In genomic region chr6:39528671-39529535, GRCm38 (mm10) we compare ENCODE assay signal across 9 mouse cellular contexts. TPM values are rescaled to one million over a fixed set of nuclear protein-coding genes. Genes with fewer than 3 reads are reported as not detected.
DNase-seq lines count a peak whose midpoint lies in the region; ATAC-seq and TF ChIP-seq lines count a peak whose summit lies in the region.
"Had no signal": no experiment of that assay in that cellular context is flagged by ENCODE, and none has a peak within 500 bp of the region (broad histone marks: within the 10 kb centered on the region; RNA-seq: fewer than 3 reads in every experiment).

No protein-coding gene starts in this region.

- H3K4me2 ChIP-seq in stomach, embryonic 14.5 days (replicated peaks; ENCODE audit: low read depth, low read length) = peak overlapping the region; percentile 4; the same call in 1 of the 2 replicates

- H3K27me3 ChIP-seq in stomach, embryonic 14.5 days (ENCODE audit: control insufficient read depth, insufficient read depth, low read length) = no peaks in the 10 kb centered on the region

- H3K9ac ChIP-seq in ES-E14 (ENCODE audit: insufficient read depth, low read depth, low read length, poor library complexity, severe bottlenecking) = peak overlapping the region; percentile 2; the same call in 1 of the 2 replicates
- H3K9ac ChIP-seq in stomach, embryonic 14.5 days (replicated peaks; ENCODE audit: low read depth, low read length) = no peak overlapping the region

- H3K4me3 ChIP-seq in ES-E14 (ENCODE audit: insufficient read depth in 1 of 2, low read depth in 1 of 2, low read length in 2 of 2, poor library complexity in 1 of 2, severe bottlenecking in 1 of 2) = no peak overlapping the region
- no peak overlapping the region for H3K4me3 ChIP-seq in stomach, embryonic 14.5 days (ENCODE audit: low read depth, low read length)

- WGBS in stomach, embryonic 14.5 days = 36% methylated on average over 12 of the region's 12 CpGs

- H3K4me1 ChIP-seq in ES-E14 (ENCODE audit: control insufficient read depth in 2 of 2, insufficient read depth in 2 of 2, low read length in 2 of 2, poor library complexity in 1 of 2) = peaks cover 0 to 18% of the 10 kb centered on the region in 2 experiments; a peak in 2 of 4 replicates
- peaks cover 14% of the 10 kb centered on the region for H3K4me1 ChIP-seq in stomach, embryonic 14.5 days (ENCODE audit: control insufficient read depth, insufficient read depth, low read length)

- no peak for DNase-seq in ES-E14 (ENCODE audit: low read depth, low spot score)
- DNase-seq in cerebellum, adult 8-10 months = peak; percentile 50
- peak; percentile 62 to 75 for DNase-seq in frontal cortex, adult 2 months (ENCODE audit: extremely low spot score in 1 of 2, low spot score in 1 of 2)
- peak; percentile 72 for DNase-seq in heart, postnatal 25 days (ENCODE audit: low spot score)
- peak; percentile 79 to 87 for DNase-seq in layer of hippocampus, adult 8-10 months (ENCODE audit: low spot score in 2 of 2)
- DNase-seq in lung, postnatal 36 days = peak; percentile 48

- H3K9me3 ChIP-seq in ES-E14 (ENCODE audit: control insufficient read depth, insufficient read depth, low read depth, low read length) = no peaks in the 10 kb centered on the region
- H3K9me3 ChIP-seq in stomach, embryonic 14.5 days (ENCODE audit: control insufficient read depth, low read depth, low read length) = no peaks in the 10 kb centered on the region

- in situ Hi-C loops in ES-E14 (cut with MboI; ENCODE audit: low sequenced_read_pairs in 2 of 2, unreplicated experiment in 2 of 2) = no loop called here

- ATAC-seq in stomach, embryonic 14.5 days (ENCODE audit: insufficient number of reproducible peaks, insufficient read depth, low FRiP score, low read depth) = peak; percentile 78; the same call in 1 of the 2 replicates
- ATAC-seq in granulocyte monocyte progenitor cell, adult 5-6 weeks (replicated peaks; ENCODE audit: poor library complexity, severe bottlenecking) = no peak

- H3K36me3 ChIP-seq in ES-E14 (ENCODE audit: control insufficient read depth, insufficient read depth, low read length, poor library complexity, severe bottlenecking) = no peaks in the 10 kb centered on the region
- H3K36me3 ChIP-seq in stomach, embryonic 14.5 days (ENCODE audit: control insufficient read depth, insufficient read depth, low read length) = no peaks in the 10 kb centered on the region

- intact Hi-C loops in heart, postnatal 25 days (cut with DNase I) = no loop called here

- 0 out of 2 replicates have a peak overlapping the region, but pooled peaks have one; percentile 2 for H3K27ac ChIP-seq in ES-E14 (ENCODE audit: insufficient read depth, low read depth, low read length, poor library complexity, severe bottlenecking)
- H3K27ac ChIP-seq in stomach, embryonic 14.5 days (ENCODE audit: low read length) = peak overlapping the region; percentile 76; the same call in 1 of the 2 replicates

TF ChIP-seq in ES-E14, 5 proteins besides CTCF, POLR2A, EP300 and RAD21:
- TF ChIP-seq CHD2 (IDR thresholded peaks at IDR 0.05; ENCODE audit: low read depth, low read length) = no peak
- no peak for TF ChIP-seq HCFC1 (IDR thresholded peaks at IDR 0.05; ENCODE audit: borderline replicate concordance, insufficient read depth, low read length)
- TF ChIP-seq ZNF384 (IDR thresholded peaks at IDR 0.05; ENCODE audit: low read depth, low read length) = no peak
- no peak for TF ChIP-seq MAFK (IDR thresholded peaks at IDR 0.05; ENCODE audit: insufficient read depth, low read depth, low read length)
- no peak for TF ChIP-seq ZC3H11A (IDR thresholded peaks at IDR 0.05; ENCODE audit: borderline replicate concordance, low read depth, low read length)
TF ChIP-seq in ES-E14: peak in this region for 0.

RNA-seq across cellular contexts. Expression of gene Dennd2a, which starts 28.8 kb away (rescaled TPM):
- total RNA-seq in ES-E14 (2012; rRNA removed) = 22.1 and 24.8 TPM in 2 replicates
- 21.6 and 24.8 TPM in 2 replicates for polyA plus RNA-seq in frontal cortex, adult 2 months (2012; rRNA removed)
- 1 to 10 TPM; 7.6 to 9.9 TPM for total RNA-seq in heart, postnatal 25 days (2021)
- 10 to 100 TPM; 31.0 to 41.5 (median 36.2) TPM for total RNA-seq in layer of hippocampus, adult 8-10 months (2022)
- polyA plus RNA-seq in stomach, embryonic 14.5 days (2014; fragmentation: Nextera tagmentation; extraction: Ambion mirVana) = 22.2 and 23.6 TPM in 2 replicates
- 0.13 TPM in 1 of 2 replicates, not detected in the other for total RNA-seq in granulocyte monocyte progenitor cell, adult 5-6 weeks (2014; fragmentation: Nextera tagmentation)
- 0.15 and 0.52 TPM in 2 replicates for total RNA-seq in granulocyte monocyte progenitor cell, adult 5-6 weeks (2017)
- total RNA-seq: MEL had no signal

RNA-seq across cellular contexts. Expression of gene Adck2, which starts 44.8 kb away (rescaled TPM):
- total RNA-seq in ES-E14 (2012; rRNA removed) = 11.4 and 18.1 TPM in 2 replicates
- 20.5 and 22.7 TPM in 2 replicates for polyA plus RNA-seq in frontal cortex, adult 2 months (2012; rRNA removed)
- total RNA-seq in heart, postnatal 25 days (2021) = 10 to 100 TPM; 16.5 to 16.6 TPM
- 10 to 100 TPM; 27.6 to 34.5 (median 34.0) TPM for total RNA-seq in layer of hippocampus, adult 8-10 months (2022)
- polyA plus RNA-seq in stomach, embryonic 14.5 days (2014; fragmentation: Nextera tagmentation; extraction: Ambion mirVana) = 28.1 and 29.5 TPM in 2 replicates
- total RNA-seq in granulocyte monocyte progenitor cell, adult 5-6 weeks (2014; fragmentation: Nextera tagmentation) = 9.7 and 16.2 TPM in 2 replicates
- total RNA-seq in granulocyte monocyte progenitor cell, adult 5-6 weeks (2017) = 3.8 and 11.6 TPM in 2 replicates

RNA-seq across cellular contexts. Expression of gene Gm42420, which starts 56.6 kb away (rescaled TPM):
- not detected in 2 replicates for total RNA-seq in ES-E14 (2012; rRNA removed)
- polyA plus RNA-seq in frontal cortex, adult 2 months (2012; rRNA removed) = 0.76 and 2.2 TPM in 2 replicates
- total RNA-seq in heart, postnatal 25 days (2021) = not detected
- 1 to 10 TPM in 1 of 4 experiments, not detected in 3; 1.2 TPM for total RNA-seq in layer of hippocampus, adult 8-10 months (2022)
- 0.50 and 0.62 TPM in 2 replicates for polyA plus RNA-seq in stomach, embryonic 14.5 days (2014; fragmentation: Nextera tagmentation; extraction: Ambion mirVana)
- total RNA-seq in granulocyte monocyte progenitor cell, adult 5-6 weeks (2014; fragmentation: Nextera tagmentation) = 2.4 and 4.0 TPM in 2 replicates
- 0.90 and 1.4 TPM in 2 replicates for total RNA-seq in granulocyte monocyte progenitor cell, adult 5-6 weeks (2017)

Comparison
In these comparisons a context has a peak if more than half of its experiments do, and no peak if none do; other contexts are left out.
1. RNA of gene Dennd2a, which starts 28.8 kb away (total RNA-seq): 31.0 to 41.5 TPM in layer of hippocampus, adult 8-10 months, 22.1 to 24.8 TPM in ES-E14 and 7.6 to 9.9 TPM in heart, postnatal 25 days; 0.13 to 0.52 TPM in granulocyte monocyte progenitor cell, adult 5-6 weeks; every median in the first group is over 4 times any median in the second.